Mouse (Mus musculus) cortical plate, adult 2 months (tissue): ENCODE measurements around the gene Msl1.

ENCODE experiments used
- CTCF ChIP-seq: fragments of 200-500 bp; IDR thresholded peaks from 2 replicates; pipeline ENCODE4 v1.5.1; 2011; ENCODE audit warnings: mild to moderate bottlenecking, control low read depth, low read length; ENCODE audit not compliant: insufficient read depth; ENCODE audit errors: extremely low read depth
- POLR2A ChIP-seq: fragments of 200-500 bp; IDR thresholded peaks from 2 replicates; pipeline ENCODE4 v1.6.1; 2011; ENCODE audit warnings: mild to moderate bottlenecking, low read length, control low read depth; ENCODE audit not compliant: insufficient read depth; ENCODE audit errors: extremely low read depth

- TF ChIP-seq POLR2A (no peak), CTCF (no peak)
Measured at GRCm38 (mm10) chr11:98764746-98765145, 30.6 kb upstream of the Msl1 start.
